Mouse (Mus musculus): ENCODE measurements at regions not wholly inside any gene's neighbourhood (a gene's known extent, or its start where the extent isn't known, plus 50 kb on each side); places are given as distances from the start of the nearest gene placed in this dataset.

DNA sequence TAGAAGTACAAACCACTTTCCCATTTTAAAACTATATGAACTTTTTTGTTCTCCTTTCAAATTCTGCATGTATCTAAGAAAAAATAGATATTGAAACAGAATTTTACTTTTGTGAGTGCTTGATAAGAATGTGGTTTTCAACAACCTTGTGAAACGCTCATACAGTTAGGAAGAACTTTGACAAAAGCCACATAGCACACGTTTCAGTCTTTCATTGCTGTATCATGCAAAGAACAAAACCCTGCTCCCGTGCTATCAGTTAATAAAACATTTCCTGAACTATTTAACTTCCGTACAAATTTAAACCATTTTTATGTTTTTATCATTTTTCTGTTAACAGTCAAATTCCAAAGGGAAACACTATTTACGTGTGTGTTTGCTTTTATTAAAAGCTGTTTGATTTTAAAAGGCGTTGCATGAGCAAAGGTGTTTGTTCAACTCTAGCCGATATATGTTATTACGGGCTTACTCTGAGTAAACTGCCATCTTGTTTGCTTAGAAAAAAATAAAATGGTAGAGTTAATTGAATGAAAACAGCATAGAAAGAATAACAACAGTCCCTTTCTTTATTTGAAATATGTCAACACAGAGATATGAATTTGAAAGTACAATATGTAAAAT, 471.8 kb upstream of the Klhl1 start (continued):
- TF ChIP-seq ZMIZ1 (IDR thresholded peaks at IDR 0.05; ENCODE audit: low read depth, low read length) (no peak), HCFC1 (IDR thresholded peaks at IDR 0.05; ENCODE audit: low read depth, low read length) (no peak), MYC (IDR thresholded peaks at IDR 0.05; ENCODE audit: low read depth, low read length) (peak; percentile 87), TCF12 (IDR thresholded peaks at IDR 0.05; ENCODE audit: low read depth, low read length) (peak; percentile 97), TBP (IDR thresholded peaks at IDR 0.05; ENCODE audit: low read depth, low read length) (0 out of 2 replicates have a peak, but pooled peaks have one; percentile 40), ELF1 (IDR thresholded peaks at IDR 0.05; ENCODE audit: low read depth, low read length) (0 out of 2 replicates have a peak, but pooled peaks have one; percentile 13), JUND (IDR thresholded peaks at IDR 0.05; ENCODE audit: low read depth, low read length) (peak; percentile 83; the same call in 1 of the 2 replicates), NELFE (IDR thresholded peaks at IDR 0.05; ENCODE audit: low read depth, low read length) (no peak), CTCF (IDR thresholded peaks at IDR 0.05 in 2 of 3, conservative IDR thresholded peaks at IDR 0.05 in 1 of 3; ENCODE audit: control insufficient read depth in 1 of 3, insufficient read depth in 1 of 3, low read depth in 2 of 3, low read length in 3 of 3, poor library complexity in 1 of 3, severe bottlenecking in 1 of 3) (no peak), E2F4 (IDR thresholded peaks at IDR 0.05; ENCODE audit: borderline replicate concordance, low read depth, low read length) (0 out of 2 replicates have a peak, but pooled peaks have one; percentile 49), BHLHE40 (IDR thresholded peaks at IDR 0.05; ENCODE audit: borderline replicate concordance, low read depth, low read length) (peak; percentile 94), CHD2 (IDR thresholded peaks at IDR 0.05; ENCODE audit: low read length) (peak; percentile 66), MAFK (IDR thresholded peaks at IDR 0.05; ENCODE audit: borderline replicate concordance, low read depth, low read length) (peak; percentile 60; the same call in 1 of the 2 replicates), MYB (IDR thresholded peaks at IDR 0.05; ENCODE audit: low read depth, low read length) (peak; percentile 100), POLR2AphosphoS5 (IDR thresholded peaks at IDR 0.05; ENCODE audit: borderline replicate concordance, low read depth, low read length) (no peak)

- DNase-seq (ENCODE audit: low read depth, low spot score), result peak; percentile 66
- Histone ChIP-seq H3K9ac (ENCODE audit: control insufficient read depth, low read depth, low read length, poor library complexity, severe bottlenecking) (peak overlapping the region; percentile 55), H3K36me3 (ENCODE audit: control insufficient read depth in 1 of 2, insufficient read depth in 2 of 2, low read length in 2 of 2) (0 out of 4 replicates have a peak, but pooled peaks cover 0 to 2% of the 10 kb centered on the region in 2 experiments), H3K27me3 (ENCODE audit: control insufficient read depth in 1 of 2, insufficient read depth in 2 of 2, low read length in 2 of 2) (no peaks in the 10 kb centered on the region), H3K9me3 (replicated peaks; ENCODE audit: insufficient read depth, low read length) (no peaks in the 10 kb centered on the region), H3K4me1 (ENCODE audit: control insufficient read depth in 1 of 2, insufficient read depth in 2 of 2, low read length in 2 of 2) (peaks cover 0 to 3% of the 10 kb centered on the region in 2 experiments; a peak in 2 of 4 replicates), H3K79me2 (ENCODE audit: control insufficient read depth, insufficient read depth, low read length, poor library complexity) (no peaks in the 10 kb centered on the region), H3K4me3 (ENCODE audit: control insufficient read depth in 1 of 2, insufficient read depth in 1 of 2, low read depth in 2 of 2, low read length in 2 of 2) (peak overlapping the region; percentile 69 to 77), H3K27ac (ENCODE audit: control insufficient read depth, low read depth, low read length) (peak overlapping the region; percentile 49; the same call in 1 of the 2 replicates)
- TF ChIP-seq CHD1 (IDR thresholded peaks at IDR 0.05; ENCODE audit: low read depth, low read length) (0 out of 2 replicates have a peak, but pooled peaks have one; percentile 78), RCOR1 (IDR thresholded peaks at IDR 0.05; ENCODE audit: low read depth, low read length) (peak; percentile 50; the same call in 1 of the 2 replicates), MAZ (IDR thresholded peaks at IDR 0.05; ENCODE audit: low read depth, low read length) (no peak), POLR2A (IDR thresholded peaks at IDR 0.05; ENCODE audit: control insufficient read depth in 1 of 2, insufficient read depth in 1 of 2, low read depth in 1 of 2, low read length in 2 of 2, poor library complexity in 1 of 2) (no peak), SMC3 (IDR thresholded peaks at IDR 0.05; ENCODE audit: low read depth, low read length) (0 out of 2 replicates have a peak, but pooled peaks have one; percentile 6)
Observed at GRCm38 (mm10) chr14:96963074-96963447, 444.2 kb upstream of the Klhl1 start.

Measured in MEL (cell line).